Mouse (Mus musculus) small intestine, adult 10 weeks (tissue): ENCODE measurements around the gene Hoga1. TPM values are rescaled to one million over a fixed set of nuclear protein-coding genes. Genes with fewer than 3 reads are reported as not detected.

Experiments
- polyA plus RNA-seq: library from polyadenylated mRNA; stranded (reverse); fragments of 350-450 nt; fragmentation: Illumina TruSeq; extraction: RNeasy Lipid Tissue Mini Kit (QIAGEN cat#74804); gene quantifications from one replicate; pipeline ENCODE4 v1.2.3, GENCODE M21; 2014; ENCODE audit warnings: low replicate concordance

The Hoga1 gene
- polyA plus RNA-seq, result 0.71 TPM

GRCm38 (mm10) chr19:42045269-42046102 lies at the start of gene Hoga1:
Gene Hoga1 (plus strand): TSS chr19:42045610.

GRCm38 (mm10) chr19:42035456-42036248 lies 9.8 kb upstream of the Hoga1 start, which contains the start of gene Ankrd2:
Gene Ankrd2 (plus strand): TSS chr19:42036000.

DNA sequence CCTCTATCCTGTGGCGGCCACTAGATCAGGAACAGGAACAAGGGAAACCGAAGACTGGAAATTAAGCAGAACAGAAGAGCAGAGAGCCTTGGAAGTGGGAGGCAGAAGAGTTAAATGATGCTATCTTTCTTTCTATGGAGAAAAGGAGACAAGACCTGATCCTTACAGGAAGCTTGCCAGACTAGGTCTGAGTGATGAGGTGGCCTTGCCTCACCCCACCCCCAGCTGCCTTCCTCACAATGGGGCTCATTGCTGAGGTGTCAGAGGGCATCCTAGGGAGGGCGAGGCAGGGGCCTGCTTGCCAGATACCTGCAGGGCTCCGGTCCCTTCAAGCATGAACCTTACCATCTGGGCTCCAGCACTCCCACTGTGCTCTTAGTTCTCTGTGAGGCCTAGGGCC lies 6.5 kb downstream of the Hoga1 start, which contains the start of gene 4933411K16Rik:
Gene 4933411K16Rik, plus strand, starts transcription at position 301 of the 400 bp plus-strand sequence.

DNA sequence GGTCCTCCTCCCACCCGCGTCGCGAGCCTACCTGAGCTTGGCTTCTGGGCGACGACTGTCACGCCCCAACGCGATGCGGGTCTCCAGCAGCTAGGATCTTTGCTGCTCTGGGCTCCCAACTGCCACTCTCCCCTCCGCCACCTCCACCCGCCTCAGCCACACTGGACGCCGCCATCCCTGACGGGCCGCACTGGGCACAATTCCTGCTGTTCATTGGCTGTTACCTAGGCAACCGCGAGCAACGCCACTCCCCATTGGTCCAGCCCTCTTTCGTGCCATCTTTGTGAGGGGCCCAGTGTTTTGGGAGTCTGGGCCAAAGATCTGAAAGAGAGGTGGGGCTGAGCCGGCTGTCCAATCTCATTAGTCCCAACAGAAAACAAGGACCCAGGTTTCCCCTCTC lies 40.8 kb downstream of the Hoga1 start, which contains the start of gene Morn4:
Gene Morn4, minus strand, starts transcription at position 192 of the 400 bp plus-strand sequence.

DNA sequence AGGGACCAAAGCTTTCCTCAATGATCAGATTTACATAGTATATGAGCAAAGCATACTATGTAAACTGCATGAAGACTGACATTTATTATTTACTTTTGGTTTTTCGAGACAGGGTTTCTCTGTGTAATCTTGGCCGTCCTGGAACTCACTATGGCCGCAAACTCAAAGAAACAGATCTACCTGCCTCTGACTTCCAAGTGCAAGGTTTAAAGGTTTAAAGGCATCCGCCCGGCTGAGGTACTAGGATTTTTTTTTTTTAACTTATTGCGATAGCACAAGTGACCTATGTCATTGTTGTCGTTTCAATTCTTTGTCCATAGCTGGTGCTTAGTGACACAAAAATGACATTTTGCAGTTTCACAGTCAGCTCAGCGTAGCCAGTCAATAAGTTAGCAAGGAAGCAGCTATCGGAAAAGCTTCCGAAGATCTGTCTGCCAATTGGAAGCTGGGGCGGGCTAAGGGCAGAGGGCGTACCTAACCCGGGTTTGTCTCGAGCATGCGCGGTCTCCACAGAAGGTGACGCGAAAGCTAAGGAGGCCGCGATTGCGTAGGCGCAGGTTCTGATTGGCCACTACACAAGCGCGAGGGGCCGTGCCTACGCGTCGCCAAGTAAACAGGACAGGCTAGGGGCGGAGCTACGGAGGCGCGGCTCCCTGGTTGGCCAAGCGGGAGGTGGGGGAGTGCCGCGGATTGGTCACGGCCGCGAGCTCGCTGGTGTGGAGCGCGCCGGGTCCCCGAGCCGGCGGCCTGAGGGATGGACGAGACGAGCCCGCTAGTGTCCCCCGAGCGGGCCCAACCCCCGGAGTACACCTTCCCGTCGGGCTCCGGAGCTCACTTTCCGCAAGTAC lies 44.6 kb downstream of the Hoga1 start, which contains the start of gene Pi4k2a:
Gene Pi4k2a, plus strand, starts transcription at position 723 of the 848 bp plus-strand sequence.

Other genes starting within 250 kb of the Hoga1 start
- 7.0 TPM for gene Arhgap19, start 243.6 kb upstream of the Hoga1 start, polyA plus RNA-seq
- gene Frat1, start 215.6 kb upstream of the Hoga1 start, polyA plus RNA-seq, result 3.9 TPM
- 12.3 TPM for gene Frat2, start 197.5 kb upstream of the Hoga1 start, polyA plus RNA-seq
- gene Rrp12, start 149.4 kb upstream of the Hoga1 start, polyA plus RNA-seq, result 0.22 TPM
- gene Pgam1, start 133.7 kb upstream of the Hoga1 start, polyA plus RNA-seq, result 259 TPM
- gene Exosc1, start 112.2 kb upstream of the Hoga1 start, polyA plus RNA-seq, result 12.8 TPM
- 16.8 TPM for gene Zdhhc16, start 112.1 kb upstream of the Hoga1 start, polyA plus RNA-seq
- gene Mms19, start 64.5 kb upstream of the Hoga1 start, polyA plus RNA-seq, result 8.1 TPM
- gene Ubtd1, start 63.8 kb upstream of the Hoga1 start, polyA plus RNA-seq, result not detected
- gene Ankrd2, start 9.6 kb upstream of the Hoga1 start, polyA plus RNA-seq, result not detected
- not detected for gene 4933411K16Rik, start 6.6 kb downstream of the Hoga1 start, polyA plus RNA-seq
- not detected for gene Morn4, start 40.7 kb downstream of the Hoga1 start, polyA plus RNA-seq
- gene Pi4k2a, start 44.9 kb downstream of the Hoga1 start, polyA plus RNA-seq, result 6.3 TPM
- gene Avpi1, start 83.4 kb downstream of the Hoga1 start, polyA plus RNA-seq, result not detected
- gene Marveld1, start 101.8 kb downstream of the Hoga1 start, polyA plus RNA-seq, result 3.7 TPM
- gene Zfyve27, start 118.3 kb downstream of the Hoga1 start, polyA plus RNA-seq, result 8.5 TPM
- gene Sfrp5, start 156.6 kb downstream of the Hoga1 start, polyA plus RNA-seq, result 0.45 TPM
- gene Golga7b, start 202.0 kb downstream of the Hoga1 start, polyA plus RNA-seq, result 0.30 TPM